Mouse (Mus musculus): Measurements from ENCODE around the gene Rabl2. TPM values are rescaled to one million over a fixed set of nuclear protein-coding genes. Genes with fewer than 3 reads are reported as not detected.

The Rabl2 gene
- polyA plus RNA-seq, 1 experiment from 2014 or later, result 41.4 TPM

GRCm38 (mm10) chr15:89550506-89550905, 41.2 kb downstream of the Rabl2 start:
- no peak for TF ChIP-seq CTCF (IDR thresholded peaks at IDR 0.05)
- H3K27me3 ChIP-seq, result peaks cover 47% of the 10 kb centered on the region
- in situ Hi-C loops (cut with MboI; ENCODE audit: low pct_unique_long_range_greater_than_20kb), result no loop called here
- POLR2A ChIA-PET, result no interaction called here
- no peak for DNase-seq (ENCODE audit: low read depth, low spot score)
- CTCF ChIA-PET, result no interaction called here
- no peak for ATAC-seq

- DNase-seq (ENCODE audit: low read depth, low spot score) (no peak), ATAC-seq (peak; percentile 21)
- CTCF ChIA-PET, result interaction anchor here (1.0 to 1.1 kb wide), 2 partner anchors 23 to 77 kb away, joined by 3 read pairs; no protein-coding TSS in a partner anchor
- in situ Hi-C loops (cut with MboI; ENCODE audit: low pct_unique_long_range_greater_than_20kb), result no loop called here
- POLR2A ChIA-PET, result no interaction called here
- TF ChIP-seq CTCF (IDR thresholded peaks at IDR 0.05), result no peak
- peaks cover 51% of the 10 kb centered on the region for H3K27me3 ChIP-seq
Measured at GRCm38 (mm10) chr15:89548837-89549236, 42.9 kb downstream of the Rabl2 start.

- no peak for TF ChIP-seq CTCF (IDR thresholded peaks at IDR 0.05)
- in situ Hi-C loops (cut with MboI; ENCODE audit: low pct_unique_long_range_greater_than_20kb), result no loop called here
- CTCF ChIA-PET, result interaction anchor here (1.0 kb wide), 1 partner anchor 76 kb away, joined by 3 read pairs; no protein-coding TSS in a partner anchor
- H3K27me3 ChIP-seq, result peaks cover 51% of the 10 kb centered on the region
- DNase-seq (ENCODE audit: low read depth, low spot score) (no peak), ATAC-seq (no peak)
- POLR2A ChIA-PET, result no interaction called here
Measured at GRCm38 (mm10) chr15:89547824-89548601, 43.7 kb downstream of the Rabl2 start.

- in situ Hi-C loops (cut with MboI; ENCODE audit: low pct_unique_long_range_greater_than_20kb), result no loop called here
- CTCF ChIA-PET, result no interaction called here
- TF ChIP-seq CTCF (IDR thresholded peaks at IDR 0.05), result no peak
- POLR2A ChIA-PET, result no interaction called here
- peaks cover 51% of the 10 kb centered on the region for H3K27me3 ChIP-seq
- DNase-seq (ENCODE audit: low read depth, low spot score) (no peak), ATAC-seq (no peak)
Measured at GRCm38 (mm10) chr15:89547321-89547720, 44.4 kb downstream of the Rabl2 start.

- in situ Hi-C loops (cut with MboI; ENCODE audit: low pct_unique_long_range_greater_than_20kb), result no loop called here
- DNase-seq (ENCODE audit: low read depth, low spot score), result no peak
- no peak for TF ChIP-seq CTCF (IDR thresholded peaks at IDR 0.05)
- ChIA-PET CTCF (no interaction called here), POLR2A (no interaction called here)
- ATAC-seq, result no peak
- peaks cover 38% of the 10 kb centered on the region for H3K27me3 ChIP-seq
Measured at GRCm38 (mm10) chr15:89544171-89544570, 47.6 kb downstream of the Rabl2 start.

GRCm38 (mm10) chr15:89533843-89534207, 57.9 kb downstream of the Rabl2 start:
- peaks cover 14% of the 10 kb centered on the region for H3K27me3 ChIP-seq
- in situ Hi-C loops (cut with MboI; ENCODE audit: low pct_unique_long_range_greater_than_20kb), result no loop called here
- CTCF ChIA-PET, result no interaction called here
- ATAC-seq, result no peak
- no peak for DNase-seq (ENCODE audit: low read depth, low spot score)
- POLR2A ChIA-PET, result no interaction called here
- no peak for TF ChIP-seq CTCF (IDR thresholded peaks at IDR 0.05)

- peaks cover 14% of the 10 kb centered on the region for H3K27me3 ChIP-seq
- ATAC-seq (no peak), DNase-seq (ENCODE audit: low read depth, low spot score) (no peak)
- no peak for TF ChIP-seq CTCF (IDR thresholded peaks at IDR 0.05)
- in situ Hi-C loops (cut with MboI; ENCODE audit: low pct_unique_long_range_greater_than_20kb), result no loop called here
- CTCF ChIA-PET, result no interaction called here
- POLR2A ChIA-PET, result no interaction called here
Measured at GRCm38 (mm10) chr15:89532924-89533842, 58.5 kb downstream of the Rabl2 start.

Other genes with a start within 250 kb of the Rabl2 start
- gene Lmf2, start 236.3 kb downstream of the Rabl2 start, polyA plus RNA-seq (2021), result 65.9 TPM
- gene Ncaph2, start 236.2 kb downstream of the Rabl2 start, polyA plus RNA-seq (2021), result 106 TPM
- gene Sco2, start 218.1 kb downstream of the Rabl2 start, polyA plus RNA-seq (2021), result 24.2 TPM
- gene Tymp, start 214.9 kb downstream of the Rabl2 start, polyA plus RNA-seq (2021), result 3.0 TPM
- 0.36 TPM for gene Odf3b, start 212.6 kb downstream of the Rabl2 start, polyA plus RNA-seq (2021)
- not detected for gene Klhdc7b, start 207.0 kb downstream of the Rabl2 start, polyA plus RNA-seq (2021)
- gene Syce3, start 181.4 kb downstream of the Rabl2 start, polyA plus RNA-seq (2021), result not detected
- gene Cpt1b, start 166.1 kb downstream of the Rabl2 start, polyA plus RNA-seq (2021), result 1.7 TPM
- gene C730034F03Rik, start 162.3 kb downstream of the Rabl2 start, polyA plus RNA-seq (2021), result 1.3 TPM
- not detected for gene Gm44502, start 162.2 kb downstream of the Rabl2 start, polyA plus RNA-seq (2021)
- gene Chkb, start 162.0 kb downstream of the Rabl2 start, polyA plus RNA-seq (2021), result 63.5 TPM
- gene Mapk8ip2, start 138.0 kb downstream of the Rabl2 start, polyA plus RNA-seq (2021), result 0.17 TPM
- gene Arsa, start 114.5 kb downstream of the Rabl2 start, polyA plus RNA-seq (2021), result 71.1 TPM
- gene Shank3, start 92.3 kb downstream of the Rabl2 start, polyA plus RNA-seq (2021), result 2.0 TPM
- not detected for gene Acr, start 23.6 kb downstream of the Rabl2 start, polyA plus RNA-seq (2021)
- gene Syt10, start 249.9 kb upstream of the Rabl2 start, polyA plus RNA-seq (2021), result not detected

Data from Patski (cell line).